Mouse (Mus musculus) hindbrain, embryonic 12.5 days (tissue): ENCODE measurements at regions not wholly inside any gene's neighbourhood (a gene's known extent, or its start where the extent isn't known, plus 50 kb on each side); places are given as distances from the start of the nearest gene placed in this dataset.
A peak's percentile ranks its signal among the peaks of the same experiment; 100 is the strongest.
"Not testable (repeated sequence)": the region's sequence is repeated elsewhere in the genome, so short reads cannot be mapped to it uniquely, and the experiment has no call there.

Experiments
- ATAC-seq: fragments of 200-750 bp; cut with Nextera tagmentation; 2 replicates; pipeline ENCODE4 v1.8.0; 2017; ENCODE audit warnings: moderate TSS enrichment; ENCODE audit not compliant: low FRiP score
- H3K27ac ChIP-seq: fragments of 300-500 bp; sonication (generic); 2 replicates; pipeline ENCODE4 v1.5.1; 2016; ENCODE audit warnings: mild to moderate bottlenecking
- H3K27me3 ChIP-seq: fragments of 300-500 bp; sonication (generic); 2 replicates; pipeline ENCODE4 v1.6.1; 2016; ENCODE audit warnings: mild to moderate bottlenecking
- H3K36me3 ChIP-seq: fragments of 300-500 bp; sonication (generic); 2 replicates; pipeline ENCODE4 v1.6.1; 2016; ENCODE audit warnings: mild to moderate bottlenecking
- H3K4me1 ChIP-seq: fragments of 300-500 bp; sonication (generic); 2 replicates; pipeline ENCODE4 v1.6.1; 2016
- H3K4me2 ChIP-seq: fragments of 300-500 bp; sonication (generic); replicated peaks from 2 replicates; pipeline ENCODE4 v1.6.1; 2016; ENCODE audit warnings: mild to moderate bottlenecking
- H3K4me3 ChIP-seq: fragments of 300-500 bp; sonication (generic); 2 replicates; pipeline ENCODE4 v1.5.1; 2016; ENCODE audit warnings: mild to moderate bottlenecking
- H3K9ac ChIP-seq: fragments of 300-500 bp; sonication (generic); 2 replicates; pipeline ENCODE4 v1.6.1; 2016; ENCODE audit warnings: mild to moderate bottlenecking, moderate library complexity
- H3K9me3 ChIP-seq: fragments of 300-500 bp; sonication (generic); replicated peaks from 2 replicates; pipeline ENCODE4 v1.6.1; 2016; ENCODE audit warnings: mild to moderate bottlenecking
- WGBS: fragments of 180-500 bp; shearing (Covaris S2); methylation state at CpG from one replicate; pipeline ENCODE4 v1.1.7; 2016; 5-methylcytosine and 5-hydroxymethylcytosine counted together

GRCm38 (mm10) chr6:61042667-61043523 lies 118.1 kb downstream of the Mmrn1 start:
- H3K4me1 ChIP-seq, result peaks cover 7% of the 10 kb centered on the region; the same call in 1 of the 2 replicates
- H3K27me3 ChIP-seq, result peaks cover 22% of the 10 kb centered on the region
- H3K9ac ChIP-seq, result no peak overlapping the region
- no peaks in the 10 kb centered on the region for H3K36me3 ChIP-seq
- WGBS, result 30% methylated on average over 15 of the region's 15 CpGs
- peak overlapping the region; percentile 87 for H3K27ac ChIP-seq
- H3K4me3 ChIP-seq, result no peak overlapping the region
- peak; percentile 94 for ATAC-seq
- no peaks in the 10 kb centered on the region for H3K9me3 ChIP-seq
- H3K4me2 ChIP-seq, result peak overlapping the region; percentile 24

GRCm38 (mm10) chr6:61043524-61044450 lies 119.0 kb downstream of the Mmrn1 start:
- ATAC-seq, result peak; percentile 73

GRCm38 (mm10) chr6:61047667-61048066 lies 122.9 kb downstream of the Mmrn1 start:
- ATAC-seq, result not testable (repeated sequence)
- WGBS, result 79% methylated on average over 6 of the region's 6 CpGs

More at GRCm38 (mm10) chr6:61043524-61044450, 119.0 kb downstream of the Mmrn1 start:
- H3K4me1 ChIP-seq, result peaks cover 7% of the 10 kb centered on the region; the same call in 1 of the 2 replicates
- 49% methylated on average over 9 of the region's 9 CpGs for WGBS
- no peak overlapping the region for H3K9ac ChIP-seq
- H3K27me3 ChIP-seq, result peaks cover 22% of the 10 kb centered on the region
- no peaks in the 10 kb centered on the region for H3K9me3 ChIP-seq
- no peak overlapping the region for H3K4me3 ChIP-seq
- H3K4me2 ChIP-seq, result peak overlapping the region; percentile 24
- H3K36me3 ChIP-seq, result no peaks in the 10 kb centered on the region
- H3K27ac ChIP-seq, result peak overlapping the region; percentile 87

GRCm38 (mm10) chr6:61063129-61063528 lies 117.0 kb upstream of the Ccser1 start:
- Histone ChIP-seq H3K4me1 (peaks cover 11% of the 10 kb centered on the region), H3K4me2 (no peak overlapping the region), H3K27me3 (no peaks in the 10 kb centered on the region), H3K9me3 (no peaks in the 10 kb centered on the region), H3K4me3 (no peak overlapping the region), H3K27ac (no peak overlapping the region), H3K9ac (no peak overlapping the region), H3K36me3 (no peaks in the 10 kb centered on the region)
- WGBS, result 40% methylated on average over 4 of the region's 4 CpGs
- ATAC-seq, result no peak

More at GRCm38 (mm10) chr6:61047667-61048066, 122.9 kb downstream of the Mmrn1 start:
- H3K36me3 ChIP-seq, H3K4me2 ChIP-seq, H3K4me3 ChIP-seq, H3K9ac ChIP-seq, H3K9me3 ChIP-seq, H3K4me1 ChIP-seq, H3K27ac ChIP-seq: not testable (repeated sequence)
- peaks cover 11% of the 10 kb centered on the region for H3K27me3 ChIP-seq

- Histone ChIP-seq H3K4me2 (no peak overlapping the region), H3K27ac (no peak overlapping the region), H3K9ac (no peak overlapping the region), H3K9me3 (no peaks in the 10 kb centered on the region), H3K36me3 (no peaks in the 10 kb centered on the region), H3K4me1 (peaks cover 16% of the 10 kb centered on the region), H3K27me3 (no peaks in the 10 kb centered on the region), H3K4me3 (no peak overlapping the region)
- ATAC-seq, result no peak
These were observed 114.4 kb upstream of the Ccser1 start for GRCm38 (mm10) chr6:61065769-61066168.

- peak; percentile 59; the same call in 1 of the 2 replicates for ATAC-seq
- Histone ChIP-seq H3K27me3 (no peaks in the 10 kb centered on the region), H3K4me2 (no peak overlapping the region), H3K36me3 (no peaks in the 10 kb centered on the region), H3K9me3 (no peaks in the 10 kb centered on the region), H3K27ac (0 out of 2 replicates have a peak overlapping the region, but pooled peaks have one; percentile 19), H3K4me3 (no peak overlapping the region), H3K4me1 (peaks cover 16% of the 10 kb centered on the region), H3K9ac (no peak overlapping the region)
- WGBS, result 41% methylated on average over 10 of the region's 10 CpGs
These were observed 113.4 kb upstream of the Ccser1 start for GRCm38 (mm10) chr6:61066501-61067282.

GRCm38 (mm10) chr6:61067355-61068116 lies 112.6 kb upstream of the Ccser1 start:
- Histone ChIP-seq H3K4me1 (peaks cover 16% of the 10 kb centered on the region), H3K27me3 (no peaks in the 10 kb centered on the region), H3K9ac (no peak overlapping the region), H3K4me3 (no peak overlapping the region), H3K4me2 (no peak overlapping the region; the same call in 1 of the 2 replicates), H3K9me3 (no peaks in the 10 kb centered on the region), H3K36me3 (no peaks in the 10 kb centered on the region), H3K27ac (peak overlapping the region; percentile 19; the same call in 1 of the 2 replicates)
- peak; percentile 66 for ATAC-seq
- 16% methylated on average over 10 of the region's 10 CpGs for whole genome bisulfite sequencing

GRCm38 (mm10) chr6:61068117-61068489 lies 112.0 kb upstream of the Ccser1 start:
- H3K4me1 ChIP-seq, result peaks cover 16% of the 10 kb centered on the region
- 7% methylated on average over 1 of the region's 1 CpGs for WGBS
- H3K27ac ChIP-seq, result no peak overlapping the region
- no peak overlapping the region; the same call in 1 of the 2 replicates for H3K4me2 ChIP-seq
- ATAC-seq, result peak; percentile 31; the same call in 1 of the 2 replicates
- H3K9ac ChIP-seq, result no peak overlapping the region
- no peaks in the 10 kb centered on the region for H3K27me3 ChIP-seq
- no peaks in the 10 kb centered on the region for H3K36me3 ChIP-seq
- H3K9me3 ChIP-seq, result no peaks in the 10 kb centered on the region
- H3K4me3 ChIP-seq, result no peak overlapping the region

- peaks cover 3% of the 10 kb centered on the region for H3K4me1 ChIP-seq
- no peak overlapping the region for H3K9ac ChIP-seq
- WGBS, result 90% methylated on average over 3 of the region's 3 CpGs
- no peaks in the 10 kb centered on the region for H3K9me3 ChIP-seq
- H3K4me3 ChIP-seq, result no peak overlapping the region
- H3K27me3 ChIP-seq, result no peaks in the 10 kb centered on the region
- no peaks in the 10 kb centered on the region for H3K36me3 ChIP-seq
- H3K27ac ChIP-seq, result no peak overlapping the region
- no peak overlapping the region for H3K4me2 ChIP-seq
- ATAC-seq, result no peak
These were observed 106.9 kb upstream of the Ccser1 start for GRCm38 (mm10) chr6:61073267-61073666.

GRCm38 (mm10) chr6:61073794-61074193 lies 106.3 kb upstream of the Ccser1 start:
- H3K9me3 ChIP-seq, result no peaks in the 10 kb centered on the region
- H3K36me3 ChIP-seq, result no peaks in the 10 kb centered on the region
- H3K4me3 ChIP-seq, result no peak overlapping the region
- no peak overlapping the region for H3K4me2 ChIP-seq
- H3K4me1 ChIP-seq, result no peaks in the 10 kb centered on the region
- H3K27ac ChIP-seq, result no peak overlapping the region
- 62% methylated on average over 2 of the region's 2 CpGs for WGBS
- H3K9ac ChIP-seq, result no peak overlapping the region
- H3K27me3 ChIP-seq, result no peaks in the 10 kb centered on the region
- no peak for ATAC-seq

GRCm38 (mm10) chr6:61074700-61075099 lies 105.4 kb upstream of the Ccser1 start:
- ATAC-seq, result no peak
- H3K4me3 ChIP-seq, result no peak overlapping the region
- H3K9me3 ChIP-seq, result no peaks in the 10 kb centered on the region
- no peak overlapping the region for H3K27ac ChIP-seq
- H3K27me3 ChIP-seq, result no peaks in the 10 kb centered on the region
- no peaks in the 10 kb centered on the region for H3K4me1 ChIP-seq
- WGBS, result 87% methylated on average over 3 of the region's 3 CpGs
- H3K9ac ChIP-seq, result no peak overlapping the region
- no peak overlapping the region for H3K4me2 ChIP-seq
- H3K36me3 ChIP-seq, result no peaks in the 10 kb centered on the region
